Mouse (Mus musculus) embryo, embryonic 9.5 days (tissue): ENCODE measurements around the gene Hist1h3h.

Source experiments
- DNase-seq: peaks from one replicate; pipeline ENCODE4 v3.0.0-alpha.2; 2017; ENCODE audit errors: extremely low spot score

Gene Hist1h3h

GRCm38 (mm10) chr13:21727948-21728572, 10.6 kb downstream of the Hist1h3h start:
- DNase-seq, result peak; percentile 52

GRCm38 (mm10) chr13:21729544-21729943, 12.1 kb downstream of the Hist1h3h start:
- no peak for DNase-seq

GRCm38 (mm10) chr13:21733466-21733865, 16.0 kb downstream of the Hist1h3h start:
- peak; percentile 65 for DNase-seq

- DNase-seq, result peak; percentile 89
Measured at GRCm38 (mm10) chr13:21734010-21734905, 16.8 kb downstream of the Hist1h3h start.

- peak; percentile 97 for DNase-seq
Measured at GRCm38 (mm10) chr13:21734906-21735767, 17.7 kb downstream of the Hist1h3h start, which contains the start of gene Hist1h4j. Gene Hist1h4j, plus strand, starts transcription at chr13:21735064.

- no peak for DNase-seq
Measured at GRCm38 (mm10) chr13:21745006-21745405, 27.5 kb downstream of the Hist1h3h start.

GRCm38 (mm10) chr13:21749387-21750158, 32.1 kb downstream of the Hist1h3h start:
- peak; percentile 74 for DNase-seq

- peak; percentile 98 for DNase-seq
Measured at GRCm38 (mm10) chr13:21750159-21751017, 32.9 kb downstream of the Hist1h3h start, which contains the start of gene Hist1h4k. Gene Hist1h4k, minus strand, starts transcription at chr13:21750505.

- DNase-seq, result no peak
Measured at GRCm38 (mm10) chr13:21751417-21751816, 34.0 kb downstream of the Hist1h3h start.

GRCm38 (mm10) chr13:21751827-21752226, 34.4 kb downstream of the Hist1h3h start:
- peak; percentile 35 for DNase-seq

GRCm38 (mm10) chr13:21752356-21752755, 34.9 kb downstream of the Hist1h3h start:
- peak; percentile 61 for DNase-seq

- DNase-seq, result peak; percentile 61
Measured at GRCm38 (mm10) chr13:21753051-21753523, 35.6 kb downstream of the Hist1h3h start.

- DNase-seq, result peak; percentile 93
Measured at GRCm38 (mm10) chr13:21753524-21754285, 36.2 kb downstream of the Hist1h3h start, which contains the start of the genes Hist1h2ak and Hist1h2bn. Gene Hist1h2ak, minus strand, starts transcription at chr13:21753827. Gene Hist1h2bn, plus strand, starts transcription at chr13:21754123.

- DNase-seq, result peak; percentile 70
Measured at GRCm38 (mm10) chr13:21754294-21755001, 37.0 kb downstream of the Hist1h3h start.

GRCm38 (mm10) chr13:21755707-21756106, 38.2 kb downstream of the Hist1h3h start:
- no peak for DNase-seq
